Mouse (Mus musculus): ENCODE data around the gene Txnrd2.

DNA sequence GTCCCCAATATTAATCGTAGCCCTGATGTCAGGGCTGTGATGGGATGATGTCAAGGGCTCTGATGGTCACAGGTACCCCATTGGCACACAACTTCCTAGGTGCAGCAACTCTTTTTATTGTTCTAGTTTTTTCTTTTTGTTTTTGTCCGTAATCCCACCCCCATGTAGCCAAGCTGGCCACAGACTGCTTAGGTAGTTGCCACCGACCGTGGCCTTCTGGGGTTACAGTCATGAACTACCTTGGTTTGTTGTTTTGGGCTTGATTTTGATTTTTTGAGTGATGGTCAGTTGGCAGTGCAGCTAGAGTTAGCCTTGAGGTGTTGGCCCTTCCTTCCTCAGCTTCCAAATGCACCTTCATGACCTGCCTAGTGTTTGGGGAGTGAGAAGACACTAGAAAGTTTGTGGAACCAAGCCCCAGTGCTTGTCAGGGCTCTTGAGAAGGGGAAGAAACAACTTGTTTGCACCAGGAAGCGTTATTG, 657 bp downstream of the Txnrd2 start, which contains the start of gene Comt:
- TF ChIP-seq MAFK (IDR thresholded peaks at IDR 0.05; ENCODE audit: insufficient replicate concordance, low read length): no peak
- no peak for TF ChIP-seq POLR2A (IDR thresholded peaks at IDR 0.05; ENCODE audit: low read depth, low read length)
- no peak for TF ChIP-seq ZNF384 (IDR thresholded peaks at IDR 0.05; ENCODE audit: low read depth, low read length)
- no peak for TF ChIP-seq EP300 (IDR thresholded peaks at IDR 0.05; ENCODE audit: low read length)
- TF ChIP-seq CTCF (conservative IDR thresholded peaks at IDR 0.05 in 1 of 2, IDR thresholded peaks at IDR 0.05 in 1 of 2; ENCODE audit: low read depth in 2 of 2, low read length in 2 of 2): no peak
- no peak for TF ChIP-seq CHD1 (IDR thresholded peaks at IDR 0.05; ENCODE audit: low read depth, low read length)
- TF ChIP-seq UBTF (IDR thresholded peaks at IDR 0.05; ENCODE audit: low read depth, low read length): no peak
- TF ChIP-seq POLR2AphosphoS2 (IDR thresholded peaks at IDR 0.05; ENCODE audit: low read depth, low read length): no peak
- TF ChIP-seq KAT2A (IDR thresholded peaks at IDR 0.05; ENCODE audit: insufficient replicate concordance, low read length): no peak
- TF ChIP-seq BHLHE40 (IDR thresholded peaks at IDR 0.05; ENCODE audit: low read depth, low read length): no peak
- no peak for TF ChIP-seq HCFC1 (IDR thresholded peaks at IDR 0.05; ENCODE audit: low read depth, low read length)
- TF ChIP-seq RCOR1 (conservative IDR thresholded peaks at IDR 0.05; ENCODE audit: low read depth, low read length): no peak
- no peak for TF ChIP-seq MXI1 (IDR thresholded peaks at IDR 0.05; ENCODE audit: low read depth, low read length)
- no peak for TF ChIP-seq TCF12 (IDR thresholded peaks at IDR 0.05; ENCODE audit: low read depth, low read length)
